Mouse (Mus musculus) heart, embryonic 11.5 days (tissue): ENCODE results near the gene Galnt18. TPM values are rescaled to one million over a fixed set of nuclear protein-coding genes. Genes with fewer than 3 reads are reported as not detected.

ENCODE experiments used
- ATAC-seq: fragments of 200-750 bp; cut with Nextera tagmentation; replicated peaks from 2 replicates; pipeline ENCODE4 v1.8.0; 2017; ENCODE audit warnings: moderate library complexity; ENCODE audit not compliant: insufficient number of reproducible peaks, low FRiP score, low TSS enrichment
- H3K27ac ChIP-seq: fragments of 300-500 bp; sonication (generic); 2 replicates; pipeline ENCODE4 v1.5.1; 2014; ENCODE audit warnings: mild to moderate bottlenecking, low read depth, low read length
- H3K27me3 ChIP-seq: fragments of 300-500 bp; sonication (generic); 2 replicates; pipeline ENCODE4 v1.6.1; 2014; ENCODE audit warnings: mild to moderate bottlenecking, low read length, mixed read lengths; ENCODE audit not compliant: control insufficient read depth, insufficient read depth
- H3K36me3 ChIP-seq: fragments of 300-500 bp; sonication (generic); 2 replicates; pipeline ENCODE4 v1.6.1; 2014; ENCODE audit warnings: mild to moderate bottlenecking, low read length, moderate library complexity, mixed read lengths; ENCODE audit not compliant: control insufficient read depth, insufficient read depth
- H3K4me1 ChIP-seq: fragments of 300-500 bp; sonication (generic); 2 replicates; pipeline ENCODE4 v1.6.1; 2014; ENCODE audit warnings: low read length; ENCODE audit not compliant: control insufficient read depth, insufficient read depth
- H3K4me2 ChIP-seq: fragments of 300-500 bp; sonication (generic); 2 replicates; pipeline ENCODE4 v1.6.1; 2014; ENCODE audit warnings: mild to moderate bottlenecking, moderate library complexity
- H3K4me3 ChIP-seq: fragments of 300-500 bp; sonication (generic); 2 replicates; pipeline ENCODE4 v1.5.1; 2014; ENCODE audit warnings: low read depth, low read length
- H3K9ac ChIP-seq: fragments of 300-500 bp; sonication (generic); 2 replicates; pipeline ENCODE4 v1.6.1; 2014; ENCODE audit warnings: mild to moderate bottlenecking, low read depth, low read length, moderate library complexity
- H3K9me3 ChIP-seq: fragments of 300-500 bp; sonication (generic); replicated peaks from 2 replicates; pipeline ENCODE4 v1.6.1; 2016; ENCODE audit warnings: low read length; ENCODE audit not compliant: control insufficient read depth
- WGBS: fragments of 180-500 bp; shearing (Covaris S2); extraction: QIAGEN DNeasy Blood & Tissue Kit; methylation state at CpG from one replicate; pipeline ENCODE4 v1.1.7; 2014; ENCODE audit not compliant: insufficient replicate concordance; 5-methylcytosine and 5-hydroxymethylcytosine counted together
- polyA plus RNA-seq: library from polyadenylated mRNA; unstranded; fragments of >200 nt; fragmentation: Nextera tagmentation; extraction: Ambion mirVana; gene quantifications from 2 replicates; pipeline ENCODE4 v1.2.1, GENCODE M21; 2014

Galnt18 gene
- polyA plus RNA-seq, 1 experiment from 2014 or later: 6.6 TPM

DNA sequence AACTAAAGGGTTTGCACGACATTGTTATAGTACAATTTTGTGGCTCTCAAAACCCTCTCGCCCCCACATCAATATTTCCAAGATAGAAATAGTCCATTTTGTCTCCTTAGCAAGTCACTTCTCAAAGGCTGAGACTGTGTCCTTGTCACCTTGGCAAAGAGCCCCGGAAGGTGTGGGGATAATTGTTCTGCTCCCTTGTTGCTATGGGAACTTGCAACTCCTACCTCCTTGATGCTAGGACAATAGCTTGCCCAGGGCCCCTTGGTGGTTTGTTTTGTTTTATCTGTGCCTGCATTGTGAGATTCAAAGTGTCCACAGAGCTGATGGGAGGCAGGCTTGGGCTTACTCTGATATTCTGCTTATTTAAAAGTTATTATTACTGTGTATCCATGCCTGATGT lies 80.3 kb downstream of the Galnt18 start:
- no peaks in the 10 kb centered on the region for H3K9me3 ChIP-seq
- WGBS: 74% methylated on average over 3 of the region's 3 CpGs

DNA sequence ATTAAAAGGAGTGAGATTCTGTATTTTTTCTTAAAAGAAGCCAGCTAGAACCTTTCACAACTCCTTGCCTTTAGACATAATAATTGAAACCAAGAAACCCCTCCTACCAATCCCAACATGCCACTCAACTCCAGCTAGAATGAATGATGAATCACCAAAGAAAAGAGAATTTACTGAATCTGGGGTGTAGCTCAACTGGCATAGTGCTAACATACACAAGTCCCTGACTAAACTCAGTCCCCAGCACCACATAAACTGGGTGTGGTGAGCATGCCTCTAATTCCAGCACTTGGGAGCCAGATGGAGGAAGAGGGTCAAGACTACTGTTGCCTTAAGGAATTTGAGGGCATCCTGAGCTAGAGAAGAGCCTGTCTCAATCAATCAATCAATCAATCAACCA lies 83.6 kb downstream of the Galnt18 start:
- Histone ChIP-seq H3K4me2 (no peak overlapping the region), H3K4me1 (0 out of 2 replicates have a peak, but pooled peaks cover 14% of the 10 kb centered on the region), H3K9me3 (no peaks in the 10 kb centered on the region), H3K27me3 (no peaks in the 10 kb centered on the region), H3K27ac (no peak overlapping the region), H3K4me3 (no peak overlapping the region), H3K36me3 (no peaks in the 10 kb centered on the region), H3K9ac (no peak overlapping the region)
- ATAC-seq: no peak

More for the DNA sequence above, 80.3 kb downstream of the Galnt18 start:
- 0 out of 2 replicates have a peak, but pooled peaks cover 5% of the 10 kb centered on the region for H3K4me1 ChIP-seq
- no peak overlapping the region for H3K4me3 ChIP-seq
- no peak overlapping the region for H3K9ac ChIP-seq
- no peak for ATAC-seq
- no peak overlapping the region for H3K4me2 ChIP-seq
- H3K27ac ChIP-seq: no peak overlapping the region
- no peaks in the 10 kb centered on the region for H3K36me3 ChIP-seq
- H3K27me3 ChIP-seq: no peaks in the 10 kb centered on the region

DNA sequence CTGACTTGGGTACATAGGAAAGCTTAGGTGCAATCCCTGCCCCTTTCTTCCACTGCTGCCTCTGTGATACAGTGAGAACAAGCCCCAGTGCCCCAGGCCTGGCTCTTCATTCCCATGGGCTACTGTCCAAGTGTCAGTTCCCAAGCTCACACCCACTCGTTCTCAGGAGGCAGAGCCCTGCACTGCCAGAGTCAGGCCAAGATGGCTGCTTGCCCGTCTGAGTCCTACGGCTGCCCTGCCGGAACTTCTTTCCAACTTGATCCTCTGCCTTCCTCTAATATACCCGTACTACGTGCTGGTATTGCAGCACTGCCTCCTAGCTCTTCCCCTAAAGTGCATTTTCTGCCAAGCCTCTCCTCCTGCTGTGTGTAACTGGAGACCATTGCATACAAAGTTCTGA lies 85.5 kb downstream of the Galnt18 start:
- Histone ChIP-seq H3K36me3 (no peaks in the 10 kb centered on the region), H3K4me3 (no peak overlapping the region), H3K9me3 (no peaks in the 10 kb centered on the region), H3K27ac (no peak overlapping the region), H3K4me1 (0 out of 2 replicates have a peak, but pooled peaks cover 12% of the 10 kb centered on the region), H3K27me3 (no peaks in the 10 kb centered on the region), H3K4me2 (no peak overlapping the region), H3K9ac (no peak overlapping the region)
- WGBS: 82% methylated on average over 6 of the region's 6 CpGs
- no peak for ATAC-seq

DNA sequence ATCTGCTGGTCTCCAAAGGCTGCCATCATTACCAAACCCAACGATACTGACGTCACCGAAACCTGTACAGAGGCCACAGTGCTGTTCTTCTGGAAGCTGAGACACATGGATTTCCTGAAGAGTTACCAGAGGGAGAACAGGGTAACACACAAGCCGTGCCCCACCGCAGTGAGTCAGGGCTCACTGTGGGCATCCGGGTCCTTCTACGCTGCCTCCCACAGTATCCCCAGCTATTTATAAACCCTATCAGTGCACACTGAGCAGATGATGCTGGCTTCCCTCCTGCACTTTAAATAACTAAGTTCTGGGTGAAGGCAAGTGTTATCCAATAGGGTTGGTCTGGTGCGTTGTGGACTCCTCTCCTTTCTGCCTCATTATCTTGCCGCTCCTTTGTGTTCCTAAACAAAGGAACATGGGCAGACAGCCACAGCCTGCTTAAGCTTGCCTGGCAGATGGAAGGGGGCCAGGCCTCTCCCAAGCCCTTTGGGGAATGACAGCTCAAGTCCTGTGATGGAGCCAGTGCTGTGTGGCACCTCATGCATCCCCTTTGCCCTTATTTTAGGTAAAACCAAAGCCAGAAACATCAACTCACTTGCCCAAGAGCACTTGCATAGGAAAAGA lies 87.0 kb downstream of the Galnt18 start:
- Histone ChIP-seq H3K4me3 (no peak overlapping the region), H3K27ac (0 out of 2 replicates have a peak overlapping the region, but pooled peaks have one; percentile 46), H3K4me2 (no peak overlapping the region), H3K27me3 (no peaks in the 10 kb centered on the region), H3K9me3 (no peaks in the 10 kb centered on the region), H3K4me1 (0 out of 2 replicates have a peak, but pooled peaks cover 12% of the 10 kb centered on the region), H3K36me3 (no peaks in the 10 kb centered on the region), H3K9ac (no peak overlapping the region)
- ATAC-seq: no peak
- whole genome bisulfite sequencing: 71% methylated on average over 9 of the region's 9 CpGs

- WGBS: 84% methylated on average over 3 of the region's 3 CpGs
- no peak for ATAC-seq
These were observed 99.7 kb downstream of the Galnt18 start for GRCm38 (mm10) chr7:111680108-111680507.

DNA sequence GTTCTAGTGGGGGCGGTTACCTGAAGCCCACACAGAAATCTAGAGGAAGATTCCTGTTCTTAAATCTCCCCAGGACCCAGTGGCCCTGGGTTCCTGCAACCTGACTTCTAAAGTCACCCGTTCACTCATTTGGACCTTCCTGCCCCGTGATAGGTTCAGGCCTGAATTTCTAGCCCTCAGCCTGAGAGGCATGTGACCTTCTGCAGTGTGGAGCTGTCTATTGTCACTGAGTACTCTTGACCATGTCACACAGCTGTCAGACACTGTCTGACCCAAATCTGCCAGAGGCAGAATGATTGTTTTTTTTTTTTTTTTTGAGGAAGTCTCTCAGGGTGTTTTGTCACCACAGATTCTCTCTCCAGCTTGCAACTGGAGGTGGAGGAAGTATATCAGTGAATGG lies 103.3 kb downstream of the Galnt18 start:
- 38% methylated on average over 3 of the region's 3 CpGs for WGBS
- ATAC-seq: no peak
- Histone ChIP-seq H3K27ac (no peak overlapping the region), H3K36me3 (no peaks in the 10 kb centered on the region), H3K9me3 (no peaks in the 10 kb centered on the region), H3K27me3 (no peaks in the 10 kb centered on the region), H3K4me2 (no peak overlapping the region), H3K9ac (no peak overlapping the region), H3K4me3 (no peak overlapping the region), H3K4me1 (peaks cover 16% of the 10 kb centered on the region)

More at GRCm38 (mm10) chr7:111680108-111680507, 99.7 kb downstream of the Galnt18 start:
- H3K9ac ChIP-seq: no peak overlapping the region
- H3K4me1 ChIP-seq: peaks cover 13% of the 10 kb centered on the region; the same call in 1 of the 2 replicates
- no peak overlapping the region for H3K27ac ChIP-seq
- H3K9me3 ChIP-seq: no peaks in the 10 kb centered on the region
- H3K4me3 ChIP-seq: no peak overlapping the region
- no peak overlapping the region for H3K4me2 ChIP-seq
- H3K36me3 ChIP-seq: no peaks in the 10 kb centered on the region
- H3K27me3 ChIP-seq: no peaks in the 10 kb centered on the region

- Histone ChIP-seq H3K27me3 (no peaks in the 10 kb centered on the region), H3K4me2 (no peak overlapping the region), H3K9me3 (no peaks in the 10 kb centered on the region), H3K36me3 (no peaks in the 10 kb centered on the region), H3K27ac (no peak overlapping the region), H3K4me3 (no peak overlapping the region), H3K4me1 (peaks cover 16% of the 10 kb centered on the region), H3K9ac (no peak overlapping the region)
- no peak for ATAC-seq
- 64% methylated on average over 4 of the region's 4 CpGs for WGBS
These were observed 107.3 kb downstream of the Galnt18 start for GRCm38 (mm10) chr7:111672467-111672866.

DNA sequence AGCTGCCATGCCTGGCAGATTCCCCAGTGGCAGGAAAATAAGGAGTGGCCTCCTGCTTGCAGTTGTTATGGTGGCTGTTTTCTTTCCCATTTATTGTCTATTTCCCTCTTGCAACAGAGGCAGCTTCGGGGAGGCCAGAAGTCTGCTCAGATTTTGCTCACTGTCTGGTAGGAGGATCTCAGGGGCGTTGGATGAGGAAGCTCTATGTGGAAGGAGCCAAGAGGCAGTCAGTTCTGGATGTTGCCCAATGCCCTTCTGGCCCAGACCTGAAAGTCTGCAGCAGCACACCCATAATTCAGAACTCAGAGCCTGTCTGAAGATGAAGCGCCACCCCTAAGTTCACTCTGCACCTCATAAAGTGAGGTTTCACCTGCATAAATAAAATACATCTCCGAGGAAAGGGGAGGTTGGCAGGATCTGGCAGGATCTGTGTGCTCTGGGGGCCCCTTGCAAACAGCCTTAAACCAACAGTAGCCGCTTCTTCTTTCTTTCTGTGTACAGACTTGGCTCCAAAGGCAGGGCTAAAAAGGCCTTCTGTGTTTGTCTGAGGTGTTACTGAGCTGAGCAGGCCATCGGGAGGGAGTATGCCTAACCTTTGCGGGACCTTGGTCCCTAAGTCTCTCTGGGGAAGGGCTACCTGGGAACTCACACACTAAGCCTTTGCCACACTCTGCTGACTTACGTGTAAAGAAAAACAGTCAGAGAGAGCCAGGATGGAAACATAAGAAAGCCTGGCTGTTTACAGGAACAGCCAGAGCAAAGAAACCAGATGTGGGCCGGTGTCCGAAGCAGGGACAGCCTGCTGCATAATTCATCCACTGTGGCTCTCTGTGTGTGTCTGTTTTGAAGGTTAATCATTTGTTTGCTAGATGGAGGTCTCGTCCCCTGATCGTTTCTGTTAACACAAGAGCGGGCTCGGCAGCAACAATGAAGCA lies 116.4 kb downstream of the Galnt18 start:
- H3K4me2 ChIP-seq: no peak overlapping the region
- H3K4me3 ChIP-seq: no peak overlapping the region
- no peaks in the 10 kb centered on the region for H3K9me3 ChIP-seq
- H3K36me3 ChIP-seq: no peaks in the 10 kb centered on the region
- 73% methylated on average over 14 of the region's 14 CpGs for WGBS
- no peak overlapping the region for H3K9ac ChIP-seq
- no peak for ATAC-seq
- no peaks in the 10 kb centered on the region for H3K27me3 ChIP-seq
- no peak overlapping the region for H3K27ac ChIP-seq
- H3K4me1 ChIP-seq: no peaks in the 10 kb centered on the region
